Comparison of ENCODE assay signal across 8 mouse cellular contexts in genomic region chrX:167208978-167209754, GRCm38 (mm10). TPM values are rescaled to one million over a fixed set of nuclear protein-coding genes. Genes with fewer than 3 reads are reported as not detected.
DNase-seq lines count a peak whose midpoint lies in the region; ATAC-seq and TF ChIP-seq lines count a peak whose summit lies in the region.

TSS of gene Tmsb4x (minus strand) at chrX:167209315.

- H3K79me2 ChIP-seq in C2C12 (ENCODE audit: control insufficient read depth, insufficient read depth), result peaks cover 13% of the 10 kb centered on the region

- H3K9ac ChIP-seq in heart, embryonic 14.5 days (ENCODE audit: low read length), result peak within 1 kb of the TSS; percentile 91
- peak within 1 kb of the TSS; percentile 42 for H3K9ac ChIP-seq in liver, embryonic 14.5 days (replicated peaks)
- peak within 1 kb of the TSS; percentile 63 for H3K9ac ChIP-seq in stomach, embryonic 15.5 days

- TF ChIP-seq CTCF in C2C12 (IDR thresholded peaks at IDR 0.05; ENCODE audit: control insufficient read depth, insufficient read depth, insufficient read length), result no peak
- TF ChIP-seq CTCF in liver, embryonic 14.5 days (IDR thresholded peaks at IDR 0.05; ENCODE audit: low read depth), result no peak

- H3ac ChIP-seq in C2C12 (ENCODE audit: control insufficient read depth, insufficient read length, low read depth), result peak within 1 kb of the TSS; percentile 80

- DNase-seq in brain, embryonic 18.5 days (ENCODE audit: low read depth, low spot score), result peak; percentile 74
- DNase-seq in forebrain, embryonic 10.5 days (ENCODE audit: extremely low spot score, low spot score), result peak; percentile 81
- DNase-seq in kidney, postnatal 14 days, result peak; percentile 88
- peak in 1 of 3 experiments; percentile 36 for DNase-seq in liver, embryonic 14.5 days (ENCODE audit: low read depth in 3 of 3, low spot score in 3 of 3)
- DNase-seq in neural tube, embryonic 10.5 days (ENCODE audit: extremely low spot score, low spot score), result peak; percentile 80

- H3K27me3 ChIP-seq in C2C12 (ENCODE audit: control insufficient read depth, insufficient read depth, insufficient read length), result no peaks in the 10 kb centered on the region
- H3K27me3 ChIP-seq in forebrain, embryonic 10.5 days (ENCODE audit: poor library complexity, severe bottlenecking), result peaks cover 88% of the 10 kb centered on the region
- H3K27me3 ChIP-seq in heart, embryonic 14.5 days (ENCODE audit: control insufficient read depth, insufficient read depth, low read length), result no peaks in the 10 kb centered on the region
- H3K27me3 ChIP-seq in liver, embryonic 14.5 days (ENCODE audit: control insufficient read depth, insufficient read depth, low read length), result no peaks in the 10 kb centered on the region; the same call in 1 of the 2 replicates
- no peaks in the 10 kb centered on the region for H3K27me3 ChIP-seq in stomach, embryonic 15.5 days (replicated peaks)

- peak within 1 kb of the TSS; percentile 67 for H3K4me2 ChIP-seq in heart, embryonic 14.5 days (ENCODE audit: low read length)
- H3K4me2 ChIP-seq in liver, embryonic 14.5 days (ENCODE audit: low read depth), result peak within 1 kb of the TSS; percentile 56
- H3K4me2 ChIP-seq in stomach, embryonic 15.5 days, result peak within 1 kb of the TSS; percentile 49

- H3K36me3 ChIP-seq in C2C12 (ENCODE audit: control insufficient read depth, insufficient read depth), result peaks cover 4% of the 10 kb centered on the region
- H3K36me3 ChIP-seq in forebrain, embryonic 10.5 days (replicated peaks), result peaks cover 11% of the 10 kb centered on the region
- peaks cover 10% of the 10 kb centered on the region for H3K36me3 ChIP-seq in heart, embryonic 14.5 days (ENCODE audit: control insufficient read depth, insufficient read depth, low read length)
- no peaks in the 10 kb centered on the region for H3K36me3 ChIP-seq in liver, embryonic 14.5 days (replicated peaks; ENCODE audit: control insufficient read depth, insufficient read depth, low read depth)
- H3K36me3 ChIP-seq in stomach, embryonic 15.5 days, result no peaks in the 10 kb centered on the region

- H3K4me3 ChIP-seq in C2C12 (ENCODE audit: insufficient read depth, poor library complexity, severe bottlenecking), result peak within 1 kb of the TSS; percentile 49
- peak within 1 kb of the TSS; percentile 64 for H3K4me3 ChIP-seq in forebrain, embryonic 10.5 days
- H3K4me3 ChIP-seq in heart, embryonic 14.5 days (ENCODE audit: control insufficient read depth in 1 of 2, insufficient read depth in 1 of 2, low read depth in 1 of 2, low read length in 2 of 2), result peak within 1 kb of the TSS; percentile 63 to 93
- peak within 1 kb of the TSS; percentile 50 to 71 for H3K4me3 ChIP-seq in liver, embryonic 14.5 days (ENCODE audit: insufficient read depth in 1 of 2, low read depth in 2 of 2, low read length in 2 of 2)
- peak within 1 kb of the TSS; percentile 56 for H3K4me3 ChIP-seq in stomach, embryonic 15.5 days (replicated peaks)

- H3K27ac ChIP-seq in forebrain, embryonic 10.5 days, result peak within 1 kb of the TSS; percentile 92
- H3K27ac ChIP-seq in heart, embryonic 14.5 days (replicated peaks in 1 of 2; ENCODE audit: control insufficient read depth in 1 of 2, insufficient read depth in 1 of 2, low read depth in 2 of 2, low read length in 2 of 2), result peak within 1 kb of the TSS; percentile 88 to 94
- H3K27ac ChIP-seq in liver, embryonic 14.5 days, result no peak within 1 kb of the TSS
- peak within 1 kb of the TSS; percentile 89 for H3K27ac ChIP-seq in stomach, embryonic 15.5 days

- ATAC-seq in heart, embryonic 14.5 days (ENCODE audit: insufficient number of reproducible peaks, insufficient read depth, low FRiP score, low read depth), result peak; percentile 77
- ATAC-seq in liver, embryonic 14.5 days (ENCODE audit: insufficient read depth), result peak; percentile 72
- peak; percentile 83 for ATAC-seq in stomach, embryonic 15.5 days (ENCODE audit: insufficient read depth, low FRiP score, low read depth)

- no peak for TF ChIP-seq EP300 in liver, embryonic 14.5 days (IDR thresholded peaks at IDR 0.05; ENCODE audit: low read depth)

- WGBS in forebrain, embryonic 10.5 days, result 18% methylated on average over 39 of the region's 39 CpGs
- 16% methylated on average over 39 of the region's 39 CpGs for WGBS in heart, embryonic 14.5 days
- WGBS in liver, embryonic 14.5 days (ENCODE audit: insufficient replicate concordance), result 10% methylated on average over 39 of the region's 39 CpGs
- WGBS in stomach, embryonic 15.5 days, result 16% methylated on average over 39 of the region's 39 CpGs

- no peaks in the 10 kb centered on the region for H3K9me3 ChIP-seq in forebrain, embryonic 10.5 days
- no peaks in the 10 kb centered on the region for H3K9me3 ChIP-seq in heart, embryonic 14.5 days (ENCODE audit: control insufficient read depth, low read length)
- no peaks in the 10 kb centered on the region for H3K9me3 ChIP-seq in liver, embryonic 14.5 days (ENCODE audit: control insufficient read depth, low read length)
- no peaks in the 10 kb centered on the region for H3K9me3 ChIP-seq in stomach, embryonic 15.5 days

- peaks cover 31% of the 10 kb centered on the region for H3K4me1 ChIP-seq in forebrain, embryonic 10.5 days
- H3K4me1 ChIP-seq in heart, embryonic 14.5 days (ENCODE audit: control insufficient read depth in 2 of 2, insufficient read depth in 2 of 2, low read length in 2 of 2), result peaks cover 5% of the 10 kb centered on the region in 2 experiments; a peak in 3 of 4 replicates
- 0 out of 4 replicates have a peak, but pooled peaks cover 0 to 5% of the 10 kb centered on the region in 2 experiments for H3K4me1 ChIP-seq in liver, embryonic 14.5 days (replicated peaks; ENCODE audit: control insufficient read depth in 2 of 2, insufficient read depth in 2 of 2, low read length in 1 of 2)
- no peaks in the 10 kb centered on the region for H3K4me1 ChIP-seq in stomach, embryonic 15.5 days

- peaks cover 8% of the 10 kb centered on the region for H3K79me3 ChIP-seq in C2C12 (ENCODE audit: low read depth)

TF ChIP-seq in C2C12, 6 proteins besides CTCF, POLR2A, EP300 and RAD21:
- TF ChIP-seq CEBPB (IDR thresholded peaks at IDR 0.05; ENCODE audit: low read depth) (no peak), MYOD1 (IDR thresholded peaks at IDR 0.05; ENCODE audit: control insufficient read depth, insufficient read length, low read depth) (no peak), MYOG (IDR thresholded peaks at IDR 0.05; ENCODE audit: control insufficient read depth, extremely low read depth, insufficient read length) (no peak), FOSL1 (IDR thresholded peaks at IDR 0.05; ENCODE audit: insufficient read depth, low read length, poor library complexity, severe bottlenecking) (no peak), USF1 (IDR thresholded peaks at IDR 0.05; ENCODE audit: low read depth) (no peak), MAX (IDR thresholded peaks at IDR 0.05) (no peak)

RNA-seq across cellular contexts. Expression of gene Tmsb4x, which starts in this region (rescaled TPM):
- polyA plus RNA-seq in C2C12 (2012; fragmentation: generic; extraction: Trizol), result 1,421 TPM
- 2,014 and 2,296 TPM in 2 replicates for polyA plus RNA-seq in forebrain, embryonic 10.5 days (2016; fragmentation: Nextera tagmentation; extraction: Ambion mirVana)
- 2,736 and 2,801 TPM in 2 replicates for polyA plus RNA-seq in heart, embryonic 14.5 days (2014; fragmentation: Nextera tagmentation; extraction: Ambion mirVana)
- 248 and 580 TPM in 2 replicates for polyA plus RNA-seq in liver, embryonic 14.5 days (2012; rRNA removed)
- polyA plus RNA-seq in liver, embryonic 14.5 days (2014; fragmentation: Nextera tagmentation; extraction: Ambion mirVana), result 1,065 and 1,146 TPM in 2 replicates
- 4,879 and 5,002 TPM in 2 replicates for polyA plus RNA-seq in stomach, embryonic 15.5 days (2015; fragmentation: Nextera tagmentation; extraction: Ambion mirVana)
